Mouse (Mus musculus): Measurements from ENCODE around the gene Ccl1. TPM values are rescaled to one million over a fixed set of nuclear protein-coding genes. Genes with fewer than 3 reads are reported as not detected.

The Ccl1 gene
- polyA plus RNA-seq (2015; fragmentation: Illumina TruSeq; extraction: RNeasy Lipid Tissue Mini Kit (QIAGEN cat#74804); ENCODE audit: insufficient read depth, low read depth, low replicate concordance): not detected

DNA sequence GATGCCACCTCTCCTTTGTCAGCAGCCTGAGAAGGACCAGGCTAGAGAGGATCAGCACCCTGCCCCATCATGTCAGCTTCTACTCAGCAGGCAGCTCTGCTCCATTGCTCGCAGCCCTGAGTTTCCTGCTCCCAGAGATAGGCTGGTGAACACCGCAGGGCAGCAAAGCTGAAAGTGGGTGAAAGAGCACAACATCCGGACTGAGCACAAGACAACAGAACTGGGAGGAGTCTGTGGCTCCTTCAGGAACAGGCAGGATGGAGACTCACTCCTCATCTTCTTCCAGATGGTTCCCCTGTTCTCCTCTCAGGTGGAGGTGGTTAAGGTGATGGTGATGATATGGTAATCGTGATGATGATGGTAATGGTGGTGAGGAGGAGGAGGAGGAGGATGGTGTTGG lies at the start of gene Ccl1:
Gene Ccl1 (minus strand): TSS at position 101 of the 400 bp plus-strand sequence.

Other genes starting within 250 kb of the Ccl1 start
- 26.5 TPM for gene Ccl11, start 247.9 kb downstream of the Ccl1 start, polyA plus RNA-seq (2015; fragmentation: Illumina TruSeq; extraction: RNeasy Lipid Tissue Mini Kit (QIAGEN cat#74804); ENCODE audit: insufficient read depth, low read depth, low replicate concordance)
- gene Ccl12, start 203.8 kb downstream of the Ccl1 start, polyA plus RNA-seq (2015; fragmentation: Illumina TruSeq; extraction: RNeasy Lipid Tissue Mini Kit (QIAGEN cat#74804); ENCODE audit: insufficient read depth, low read depth, low replicate concordance): not detected
- gene Ccl8, start 190.5 kb downstream of the Ccl1 start, polyA plus RNA-seq (2015; fragmentation: Illumina TruSeq; extraction: RNeasy Lipid Tissue Mini Kit (QIAGEN cat#74804); ENCODE audit: insufficient read depth, low read depth, low replicate concordance): not detected
- not detected for gene Tmem132e, start 83.2 kb upstream of the Ccl1 start, polyA plus RNA-seq (2015; fragmentation: Illumina TruSeq; extraction: RNeasy Lipid Tissue Mini Kit (QIAGEN cat#74804); ENCODE audit: insufficient read depth, low read depth, low replicate concordance)

All from pancreas, adult 10 weeks (tissue).